Mouse (Mus musculus) adrenal gland, postnatal 36 days (tissue): Measurements from ENCODE around the gene Cfd. TPM values are rescaled to one million over a fixed set of nuclear protein-coding genes. Genes with fewer than 3 reads are reported as not detected.

Source experiments
- DNase-seq, 2 experiments: peaks; one replicate each; pipeline ENCODE4 v3.0.0; 2021; ENCODE audit warnings: mixed read lengths in 1 of 2
- total RNA-seq, 2 experiments: library from RNA; stranded (reverse); gene quantifications; 2 replicates each; pipeline ENCODE4 v1.2.3; 2021

The Cfd gene
- total RNA-seq, 2 experiments from 2014 or later = 1,484 to 1,596 TPM

DNA sequence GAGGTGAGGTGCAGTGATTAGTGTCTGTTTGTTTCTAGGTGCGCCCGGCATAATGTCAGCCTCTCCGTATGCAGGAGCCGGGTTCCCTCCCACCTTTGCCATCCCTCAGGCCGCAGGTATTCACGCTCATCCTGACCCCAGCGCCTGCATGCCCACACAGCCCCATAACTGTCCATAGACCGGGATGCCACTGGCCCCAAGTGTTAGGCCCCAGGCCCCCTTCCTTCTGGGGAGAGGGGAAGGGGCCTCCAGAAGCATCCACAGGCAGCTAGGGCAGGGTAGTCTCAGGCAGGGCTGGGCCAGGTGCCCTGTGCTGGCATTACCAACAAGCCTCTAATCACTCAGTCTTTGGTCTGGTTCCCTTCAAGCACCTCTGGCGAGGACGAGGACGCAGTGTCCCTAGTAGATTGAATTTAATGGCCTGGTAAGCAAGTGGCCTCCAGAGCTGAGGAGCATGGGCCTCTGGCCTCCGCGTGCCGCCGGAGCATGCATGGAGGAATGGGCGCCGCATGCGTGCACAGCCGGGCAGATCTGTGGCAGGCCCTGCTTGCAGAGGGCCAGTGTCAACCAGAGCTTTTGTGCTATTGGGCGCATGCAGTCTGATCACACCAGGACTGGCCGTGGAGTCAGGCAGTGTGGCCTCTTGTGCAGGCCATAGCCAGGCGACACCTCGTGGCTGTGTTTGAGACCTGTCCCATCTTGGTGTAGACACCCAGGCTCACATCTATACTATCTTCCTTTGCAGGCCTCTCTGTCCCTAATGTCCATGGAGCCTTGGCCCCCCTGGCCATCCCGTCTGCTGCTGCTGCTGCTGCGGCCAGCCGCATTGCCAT, 30.4 kb upstream of the Cfd start:
- no peak for DNase-seq

DNA sequence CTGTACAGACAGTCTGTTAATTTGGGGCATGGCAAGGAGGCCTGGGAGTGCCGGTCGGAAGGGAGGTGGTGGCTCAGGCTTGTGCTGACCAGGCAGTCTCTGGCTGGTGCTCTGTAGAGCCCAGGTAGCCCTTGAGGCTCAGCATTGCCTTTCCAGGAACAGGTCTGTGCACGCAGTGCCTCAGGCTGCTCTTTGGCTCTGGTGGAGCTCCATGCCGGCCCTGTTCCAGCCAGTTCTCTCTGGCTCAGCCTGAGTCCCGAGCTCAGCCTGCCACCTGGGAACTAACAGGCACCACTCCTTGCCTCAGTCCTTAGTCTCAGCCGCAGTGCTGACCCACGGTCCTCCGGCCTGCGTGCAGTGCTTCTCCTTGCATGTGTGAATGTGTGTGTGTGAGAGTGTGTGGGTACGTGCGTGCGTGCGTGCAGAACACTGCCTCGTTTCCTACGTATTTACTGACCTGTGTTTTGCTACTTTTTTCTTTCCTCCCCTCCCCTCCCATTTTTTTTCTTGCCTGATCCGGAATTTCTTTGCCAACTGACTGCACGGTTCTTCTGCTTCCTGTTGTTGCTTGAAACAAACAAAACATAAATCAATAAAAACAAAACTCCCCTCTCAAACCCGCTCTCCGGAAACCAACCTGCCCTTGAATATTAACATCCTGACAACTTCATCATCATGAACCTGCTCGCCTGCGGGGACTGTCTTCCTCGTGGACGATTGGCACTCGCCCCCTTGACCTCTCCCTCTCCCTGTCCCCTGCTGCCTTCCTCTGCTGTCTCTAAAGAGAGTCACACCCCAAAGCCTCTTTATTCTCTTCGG, 29.2 kb upstream of the Cfd start:
- no peak for DNase-seq

DNA sequence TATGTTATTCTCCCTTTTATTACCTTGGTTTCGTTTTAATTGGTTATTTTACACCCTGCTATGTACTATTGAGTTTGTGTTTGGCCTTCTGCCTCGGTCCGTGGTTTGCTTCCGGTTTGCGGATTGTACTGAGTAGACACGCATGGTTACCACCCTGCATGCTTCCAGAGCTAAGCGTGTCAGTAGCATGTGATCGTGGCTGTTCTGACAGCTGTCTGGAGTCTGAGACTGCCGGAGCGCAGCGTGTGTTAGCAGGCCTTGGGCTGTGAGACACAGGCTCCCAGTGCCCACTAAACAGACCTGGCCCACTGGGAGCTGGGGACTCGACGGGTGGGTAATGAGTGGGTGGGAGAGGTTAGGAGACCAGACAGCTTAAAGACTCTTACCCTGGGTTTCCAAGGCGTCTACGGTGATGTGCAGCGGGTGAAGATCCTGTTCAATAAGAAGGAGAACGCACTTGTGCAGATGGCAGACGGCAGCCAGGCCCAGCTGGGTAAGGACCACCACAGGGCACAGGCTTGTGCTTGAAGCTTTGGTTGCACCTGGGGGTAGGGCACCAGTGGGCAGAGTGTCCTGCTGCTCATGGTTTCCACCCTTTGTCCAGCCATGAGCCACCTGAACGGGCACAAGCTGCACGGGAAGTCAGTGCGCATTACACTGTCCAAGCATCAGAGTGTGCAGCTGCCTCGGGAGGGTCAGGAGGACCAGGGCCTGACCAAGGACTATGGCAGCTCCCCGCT, 28.4 kb upstream of the Cfd start:
- DNase-seq = no peak

- no peak for DNase-seq
Observed at GRCm38 (mm10) chr10:79862925-79863324, 27.7 kb upstream of the Cfd start.

GRCm38 (mm10) chr10:79864351-79865188, 26.1 kb upstream of the Cfd start:
- no peak for DNase-seq

DNA sequence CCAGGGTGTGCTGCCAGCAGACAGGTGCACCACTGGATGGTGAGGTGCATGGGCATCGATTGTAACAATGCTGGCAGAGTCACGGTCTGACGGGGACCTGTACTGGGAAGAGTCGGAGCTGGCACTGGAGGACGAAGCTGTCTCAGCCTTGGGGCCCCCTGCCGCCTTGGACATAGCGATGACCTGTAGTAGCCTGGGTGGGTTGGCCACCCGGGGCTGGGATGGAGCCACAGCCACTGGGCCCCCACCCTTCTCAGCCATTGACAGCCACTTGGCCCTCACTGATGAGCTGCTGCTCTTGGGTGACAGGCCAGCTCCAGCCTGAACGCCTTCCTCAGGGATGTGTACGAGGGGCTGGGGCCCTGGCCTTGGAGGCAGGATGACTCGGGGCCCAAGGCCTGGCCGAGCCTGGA, 25.5 kb upstream of the Cfd start:
- peak in 1 of 2 experiments; percentile 32 for DNase-seq

- DNase-seq = peak; percentile 53 to 72
Observed at GRCm38 (mm10) chr10:79865801-79866295, 24.8 kb upstream of the Cfd start.

- no peak for DNase-seq
Observed at GRCm38 (mm10) chr10:79866601-79867000, 24.1 kb upstream of the Cfd start.

DNA sequence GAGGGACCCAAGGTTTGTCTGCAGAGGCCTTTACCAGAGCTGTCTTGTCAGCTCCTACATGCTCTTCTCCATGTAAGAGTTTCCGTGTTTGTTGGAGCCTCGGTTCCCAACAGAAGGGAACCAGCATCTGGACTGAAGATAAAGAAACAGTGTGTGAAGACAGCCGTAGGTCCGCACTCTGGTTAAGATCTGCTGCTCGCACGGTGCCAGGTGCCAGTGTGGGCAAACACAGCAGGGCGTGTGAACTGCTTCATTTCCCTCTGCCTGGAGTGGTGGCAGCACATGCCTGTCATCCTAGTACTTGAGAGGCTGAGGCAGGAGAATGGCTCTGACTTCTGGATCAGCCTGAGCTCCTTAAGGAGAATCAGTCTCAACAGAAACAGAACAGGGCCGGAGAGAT, 18.8 kb upstream of the Cfd start:
- no peak for DNase-seq

- no peak for DNase-seq
Observed at GRCm38 (mm10) chr10:79872862-79873261, 17.8 kb upstream of the Cfd start.

DNA sequence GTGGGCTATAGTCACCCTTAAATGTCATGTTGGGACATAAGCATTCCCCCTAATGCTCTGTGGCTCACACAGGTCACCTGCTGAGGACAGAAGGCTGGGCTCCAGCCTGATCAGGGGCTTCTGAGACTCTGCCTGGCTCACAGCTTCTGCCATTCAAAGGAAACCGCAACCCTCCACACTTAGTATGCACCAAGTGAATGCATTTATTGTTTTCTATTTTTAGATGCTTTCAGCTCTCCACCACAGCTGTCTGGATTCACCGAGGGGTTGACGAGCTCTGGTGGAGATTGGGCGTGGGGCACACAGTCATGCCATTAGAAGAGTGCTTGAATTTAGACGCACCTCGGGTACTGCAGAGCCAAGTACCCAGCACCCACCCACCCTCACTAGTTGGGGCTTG, 17.3 kb upstream of the Cfd start:
- DNase-seq = no peak

DNA sequence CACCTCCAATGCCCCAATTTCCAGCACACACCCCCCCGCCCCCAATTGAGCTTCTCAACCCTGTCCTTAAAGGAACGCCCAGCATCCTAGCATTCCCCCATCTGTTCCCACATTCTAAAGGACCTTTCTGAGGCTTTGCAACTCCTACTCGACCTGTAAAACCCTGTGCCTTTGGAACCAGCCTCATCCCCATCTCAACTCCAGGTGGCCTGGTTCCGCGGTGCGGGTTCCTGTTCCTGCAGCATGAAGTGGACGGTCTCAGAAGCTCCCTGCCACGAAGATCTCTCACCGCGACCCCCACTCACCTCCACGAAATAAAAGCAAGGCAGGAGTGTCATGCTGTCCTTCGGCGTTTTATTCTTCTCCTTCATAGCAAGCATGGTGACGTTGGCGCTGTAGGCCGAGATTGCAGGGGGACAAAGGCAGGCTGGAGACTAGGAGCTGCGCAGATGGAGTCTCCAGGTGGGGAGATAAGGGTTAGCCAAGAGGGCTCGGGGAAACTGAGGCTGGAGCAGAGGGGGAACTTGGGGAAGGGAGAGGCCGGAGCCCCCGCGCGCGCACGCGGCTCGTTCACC, 16.9 kb upstream of the Cfd start:
- DNase-seq = no peak

GRCm38 (mm10) chr10:79874290-79874862, 16.3 kb upstream of the Cfd start, which contains the start of the genes Prtn3 and Plppr3:
TSS of gene Prtn3 (plus strand) at chr10:79874476.
TSS of gene Plppr3 (minus strand) at chr10:79874634.
- DNase-seq = no peak

- no peak for DNase-seq
Observed at GRCm38 (mm10) chr10:79877174-79877573, 13.5 kb upstream of the Cfd start.

GRCm38 (mm10) chr10:79877757-79878156, 12.9 kb upstream of the Cfd start:
- DNase-seq = peak in 1 of 2 experiments; percentile 66

DNA sequence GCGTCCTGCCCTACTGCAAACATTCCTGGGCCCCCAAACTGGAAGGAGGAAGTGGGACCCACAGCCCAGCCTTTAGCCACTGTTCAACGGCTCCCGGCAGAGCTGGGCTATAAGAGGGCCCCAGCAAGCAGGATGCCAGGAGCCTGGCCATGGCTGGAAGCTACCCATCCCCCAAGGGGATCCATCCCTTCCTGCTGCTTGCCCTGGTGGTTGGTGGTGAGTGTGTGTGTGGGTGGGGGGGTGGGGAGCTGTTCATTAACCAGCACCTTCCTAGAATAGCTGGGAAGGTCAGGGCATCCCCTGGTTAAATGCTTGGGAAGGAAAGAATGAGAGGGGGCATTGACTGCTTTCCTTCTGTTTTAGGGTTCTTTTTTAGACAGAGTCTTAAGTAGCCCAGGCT, 11.1 kb upstream of the Cfd start:
- no peak for DNase-seq

DNA sequence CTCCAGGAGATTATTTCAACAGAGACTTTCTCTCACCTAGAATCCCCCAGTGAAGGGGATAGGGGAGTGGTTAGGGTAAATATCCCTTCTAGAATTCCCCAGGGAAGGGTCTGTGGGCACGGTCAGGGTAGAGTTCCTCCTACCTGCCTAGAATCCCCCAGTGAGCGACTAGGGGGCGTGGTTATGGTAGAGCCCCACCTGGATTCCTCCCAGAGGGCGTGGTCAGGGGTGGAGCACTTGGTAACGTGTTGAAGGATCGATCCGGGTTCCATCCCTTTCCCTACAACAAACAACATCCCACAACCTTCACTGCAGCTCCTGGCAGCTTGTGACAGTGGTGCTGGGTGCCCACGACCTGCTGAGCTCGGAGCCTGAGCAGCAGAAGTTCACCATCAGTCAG, 9.9 kb upstream of the Cfd start:
- DNase-seq = no peak

DNA sequence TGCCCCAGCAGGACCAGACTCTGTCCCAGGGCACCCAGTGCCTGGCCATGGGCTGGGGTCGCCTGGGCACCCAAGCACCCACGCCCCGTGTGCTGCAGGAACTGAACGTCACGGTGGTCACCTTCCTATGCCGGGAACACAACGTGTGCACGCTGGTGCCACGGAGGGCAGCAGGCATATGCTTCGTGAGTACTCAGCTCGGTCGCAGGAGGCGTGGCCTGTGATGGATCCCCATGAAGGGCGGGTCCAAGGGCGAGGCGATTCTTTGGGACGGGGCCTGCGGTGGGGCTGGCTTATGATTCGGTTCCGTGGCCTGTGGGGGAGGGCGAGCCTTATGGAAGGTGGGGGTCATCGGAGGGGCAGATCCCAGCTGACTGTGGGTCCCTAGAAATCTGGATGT, 8.7 kb upstream of the Cfd start:
- peak; percentile 52 to 56 for DNase-seq

DNA sequence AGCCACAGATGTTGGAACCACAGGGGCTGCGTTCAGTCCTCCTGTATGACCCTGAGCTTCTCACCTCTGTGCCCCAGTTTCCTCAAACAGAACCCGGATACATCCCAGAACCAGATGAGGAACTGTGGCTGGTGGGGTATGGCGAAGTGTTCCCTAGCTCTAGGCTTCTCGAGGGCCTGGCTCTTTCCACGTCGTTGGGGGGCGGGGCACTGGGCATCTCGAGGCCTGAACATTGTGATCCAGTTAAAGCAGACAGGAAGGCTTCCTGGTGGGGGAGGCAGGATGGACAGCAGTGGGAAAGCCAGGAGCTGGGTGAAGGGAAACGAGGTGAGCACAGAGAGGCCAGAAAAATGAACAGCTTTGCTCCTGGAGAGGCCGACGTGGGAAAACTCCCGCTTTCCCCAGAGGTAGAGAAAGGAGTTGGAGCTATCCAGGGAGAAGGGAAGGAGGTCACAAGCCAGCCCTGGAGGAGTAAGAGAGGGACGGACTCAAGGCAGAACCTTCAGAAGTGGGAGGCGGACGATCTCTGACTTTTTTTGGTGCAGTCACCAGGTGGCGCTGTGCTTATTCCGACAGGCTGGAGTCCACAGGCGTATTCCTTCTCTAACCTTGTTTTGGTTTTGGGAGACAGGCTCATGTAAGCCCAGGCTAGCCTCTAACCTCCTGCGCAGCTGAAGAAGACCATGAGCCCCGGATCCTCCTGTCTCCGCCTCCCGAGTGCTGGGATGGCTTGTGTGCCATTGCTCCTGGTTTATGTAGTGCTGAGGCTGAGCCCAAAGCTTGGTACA, 7.2 kb upstream of the Cfd start:
- DNase-seq = peak; percentile 85 to 88

DNA sequence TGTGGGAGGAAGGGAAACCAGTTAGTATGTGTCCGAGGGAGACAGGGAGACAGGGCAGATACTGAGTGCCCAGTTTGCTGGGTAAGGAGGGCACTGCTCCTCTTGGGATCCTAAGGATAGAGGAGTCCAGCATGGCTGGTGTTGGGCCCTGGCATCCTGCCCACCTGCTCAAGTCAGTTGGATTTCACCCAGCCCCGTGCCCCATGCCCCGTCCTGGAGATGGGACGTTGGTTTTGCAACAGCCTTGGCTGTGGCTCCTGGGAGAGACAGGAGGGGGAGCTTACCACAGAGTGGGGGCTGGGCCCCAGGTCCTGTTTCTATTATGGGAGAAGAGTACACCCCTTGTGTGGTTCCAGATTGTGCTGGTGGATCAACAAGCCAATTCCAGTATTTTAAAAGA, 6.2 kb upstream of the Cfd start:
- DNase-seq = peak; percentile 86 to 87
